Mouse (Mus musculus) liver, adult 2 months (tissue): ENCODE results near the gene Ccdc57. TPM values are rescaled to one million over a fixed set of nuclear protein-coding genes. Genes with fewer than 3 reads are reported as not detected.

ENCODE experiments used
- DNase-seq: peaks from one replicate; pipeline ENCODE4 v3.0.0-alpha.2; 2011; ENCODE audit warnings: low read depth, low spot score; ENCODE audit errors: extremely low read depth
- H3K27ac ChIP-seq: fragments of 200-500 bp; replicated peaks from 2 replicates; pipeline ENCODE4 v1.5.1; 2012; ENCODE audit warnings: low read depth, mild to moderate bottlenecking, control low read depth, inconsistent platforms, low read length; ENCODE audit not compliant: insufficient read depth
- H3K27me3 ChIP-seq: fragments of 200-500 bp; 2 replicates; pipeline ENCODE4 v1.6.1; 2012; ENCODE audit warnings: mild to moderate bottlenecking, moderate library complexity, low read length, inconsistent platforms; ENCODE audit not compliant: control insufficient read depth, insufficient read depth
- H3K36me3 ChIP-seq: fragments of 200-500 bp; 2 replicates; pipeline ENCODE4 v1.6.1; 2012; ENCODE audit warnings: low read length, inconsistent platforms; ENCODE audit not compliant: control insufficient read depth, insufficient read depth
- H3K4me1 ChIP-seq: fragments of 200-500 bp; 2 replicates; pipeline ENCODE4 v1.6.1; 2011; ENCODE audit warnings: low read length; ENCODE audit not compliant: control insufficient read depth, insufficient read depth
- H3K4me3 ChIP-seq: fragments of 200-500 bp; 2 replicates; pipeline ENCODE4 v1.5.1; 2011; ENCODE audit warnings: low read depth, mild to moderate bottlenecking, control low read depth, low read length, moderate library complexity; ENCODE audit not compliant: insufficient read depth
- H3K79me2 ChIP-seq: fragments of 200-500 bp; 2 replicates; pipeline ENCODE4 v1.6.1; 2012; ENCODE audit warnings: inconsistent platforms, mild to moderate bottlenecking, low read length, moderate library complexity; ENCODE audit not compliant: control insufficient read depth, insufficient read depth
- H3K9ac ChIP-seq: fragments of 200-500 bp; 2 replicates; pipeline ENCODE4 v1.6.1; 2012; ENCODE audit warnings: low read depth, mild to moderate bottlenecking, control low read depth, inconsistent platforms, low read length
- CTCF ChIP-seq: fragments of 200-500 bp; IDR thresholded peaks from 2 replicates; pipeline ENCODE4 v1.5.1; 2011; ENCODE audit warnings: low read depth, low read length, control low read depth
- POLR2A ChIP-seq: fragments of 200-500 bp; IDR thresholded peaks from 2 replicates; pipeline ENCODE4 v1.6.1; 2011; ENCODE audit warnings: low read length, control low read depth; ENCODE audit not compliant: insufficient read depth; ENCODE audit errors: extremely low read depth
- WGBS: fragments of 180-500 bp; shearing (Covaris S2); methylation state at CpG from one replicate; pipeline ENCODE4 v1.1.7; 2018; 5-methylcytosine and 5-hydroxymethylcytosine counted together
- polyA plus RNA-seq: library from polyadenylated mRNA; depleted of rRNA; stranded (reverse); fragments of >200 nt; gene quantifications from 2 replicates; pipeline ENCODE4 v1.2.3, GENCODE M21; 2012
- total RNA-seq: library from RNA; depleted of rRNA; stranded (reverse); fragments of >200 nt; gene quantifications from 2 replicates; pipeline ENCODE4 v1.2.3, GENCODE M21; 2014

Gene Ccdc57
- total and polyA plus RNA-seq, 2 experiments = 1.1 to 2.3 TPM

DNA sequence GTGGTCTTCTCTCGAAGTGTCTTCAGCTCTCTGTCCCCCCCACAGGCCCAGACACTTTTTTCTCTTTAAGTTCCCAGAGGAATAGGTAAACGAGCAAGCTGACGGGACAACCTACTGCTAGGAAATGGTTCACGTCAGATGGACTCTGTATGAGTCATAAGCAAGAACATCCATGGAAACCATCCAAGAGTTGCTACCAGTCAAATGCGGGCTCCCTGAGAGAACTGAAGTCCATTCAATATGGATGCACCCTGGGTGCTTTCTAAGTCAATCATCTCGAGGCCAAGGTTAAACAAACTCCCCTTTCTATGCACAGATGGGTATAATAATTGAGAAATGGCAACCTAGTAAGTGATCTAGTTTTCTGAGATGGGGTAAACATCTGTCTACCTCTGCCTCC is 40.6 kb upstream of the Ccdc57 start:
- Histone ChIP-seq H3K4me1 (peaks cover 3% of the 10 kb centered on the region; the same call in 1 of the 2 replicates), H3K36me3 (peaks cover 69% of the 10 kb centered on the region), H3K27ac (no peak overlapping the region), H3K9ac (no peak overlapping the region), H3K4me3 (no peak overlapping the region), H3K27me3 (no peaks in the 10 kb centered on the region), H3K79me2 (peaks cover 24% of the 10 kb centered on the region; the same call in 1 of the 2 replicates)
- TF ChIP-seq POLR2A = no peak
- no peak for TF ChIP-seq CTCF
- 39% methylated on average over 6 of the region's 6 CpGs for WGBS
- DNase-seq = peak; percentile 47

GRCm38 (mm10) chr11:120971237-120971636 is 38.6 kb upstream of the Ccdc57 start:
- DNase-seq = peak; percentile 76
- H3K27me3 ChIP-seq = no peaks in the 10 kb centered on the region
- peaks cover 3% of the 10 kb centered on the region; the same call in 1 of the 2 replicates for H3K4me1 ChIP-seq
- no peak for TF ChIP-seq CTCF
- TF ChIP-seq POLR2A = no peak
- no peak overlapping the region for H3K27ac ChIP-seq
- WGBS = 53% methylated on average over 5 of the region's 5 CpGs
- H3K36me3 ChIP-seq = peaks cover 80% of the 10 kb centered on the region
- no peak overlapping the region for H3K4me3 ChIP-seq
- no peak overlapping the region for H3K9ac ChIP-seq
- H3K79me2 ChIP-seq = peaks cover 12% of the 10 kb centered on the region; the same call in 1 of the 2 replicates

- no peak overlapping the region for H3K27ac ChIP-seq
- no peaks in the 10 kb centered on the region for H3K27me3 ChIP-seq
- H3K4me1 ChIP-seq = peaks cover 3% of the 10 kb centered on the region; the same call in 1 of the 2 replicates
- H3K9ac ChIP-seq = no peak overlapping the region
- 93% methylated on average over 5 of the region's 5 CpGs for WGBS
- TF ChIP-seq CTCF (no peak), POLR2A (no peak)
- H3K36me3 ChIP-seq = peaks cover 85% of the 10 kb centered on the region
- peaks cover 11% of the 10 kb centered on the region; the same call in 1 of the 2 replicates for H3K79me2 ChIP-seq
- DNase-seq = no peak
- no peak overlapping the region for H3K4me3 ChIP-seq
Measured at GRCm38 (mm10) chr11:120969742-120970141, 37.1 kb upstream of the Ccdc57 start.

GRCm38 (mm10) chr11:120965587-120965986 is 32.9 kb upstream of the Ccdc57 start:
- Histone ChIP-seq H3K36me3 (peaks cover 68% of the 10 kb centered on the region), H3K4me3 (no peak overlapping the region), H3K27me3 (no peaks in the 10 kb centered on the region), H3K4me1 (no peaks in the 10 kb centered on the region), H3K27ac (no peak overlapping the region), H3K9ac (no peak overlapping the region), H3K79me2 (peaks cover 2% of the 10 kb centered on the region; the same call in 1 of the 2 replicates)
- 87% methylated on average over 4 of the region's 4 CpGs for WGBS
- no peak for DNase-seq
- TF ChIP-seq POLR2A = no peak

- DNase-seq = no peak
- TF ChIP-seq CTCF (no peak), POLR2A (no peak)
- 92% methylated on average over 10 of the region's 10 CpGs for WGBS
- Histone ChIP-seq H3K9ac (no peak overlapping the region), H3K36me3 (peaks cover 57% of the 10 kb centered on the region), H3K27me3 (no peaks in the 10 kb centered on the region), H3K4me1 (no peaks in the 10 kb centered on the region), H3K79me2 (no peaks in the 10 kb centered on the region), H3K27ac (no peak overlapping the region), H3K4me3 (no peak overlapping the region)
Measured at GRCm38 (mm10) chr11:120964195-120965157, 31.8 kb upstream of the Ccdc57 start.

GRCm38 (mm10) chr11:120962909-120963308 is 30.2 kb upstream of the Ccdc57 start:
- no peak overlapping the region for H3K27ac ChIP-seq
- H3K4me3 ChIP-seq = no peak overlapping the region
- H3K9ac ChIP-seq = no peak overlapping the region
- H3K36me3 ChIP-seq = peaks cover 43% of the 10 kb centered on the region
- no peak for DNase-seq
- WGBS = 92% methylated on average over 7 of the region's 7 CpGs
- no peaks in the 10 kb centered on the region for H3K79me2 ChIP-seq
- no peaks in the 10 kb centered on the region for H3K4me1 ChIP-seq
- no peaks in the 10 kb centered on the region for H3K27me3 ChIP-seq
- TF ChIP-seq CTCF = no peak
- TF ChIP-seq POLR2A = no peak
